Mouse (Mus musculus) spleen, adult 18-20 months (tissue): Measurements from ENCODE around the gene Olfr667.
"Not testable (repeated sequence)": the region's sequence is repeated elsewhere in the genome, so short reads cannot be mapped to it uniquely, and the experiment has no call there.

ENCODE experiments used
- DNase-seq, 2 experiments: peaks; one replicate each; pipeline ENCODE4 v3.0.0; 2022; ENCODE audit warnings: mixed read lengths in 2 of 2

Gene Olfr667

GRCm38 (mm10) chr7:104921382-104921781 lies at the start of gene Olfr667:
Gene Olfr667 (minus strand): TSS chr7:104921482.
- no peak for DNase-seq

- DNase-seq: no peak
Observed at GRCm38 (mm10) chr7:104962520-104962919, 41.2 kb upstream of the Olfr667 start, which contains the start of gene Olfr670. Gene Olfr670 (minus strand): TSS chr7:104962620.

DNA sequence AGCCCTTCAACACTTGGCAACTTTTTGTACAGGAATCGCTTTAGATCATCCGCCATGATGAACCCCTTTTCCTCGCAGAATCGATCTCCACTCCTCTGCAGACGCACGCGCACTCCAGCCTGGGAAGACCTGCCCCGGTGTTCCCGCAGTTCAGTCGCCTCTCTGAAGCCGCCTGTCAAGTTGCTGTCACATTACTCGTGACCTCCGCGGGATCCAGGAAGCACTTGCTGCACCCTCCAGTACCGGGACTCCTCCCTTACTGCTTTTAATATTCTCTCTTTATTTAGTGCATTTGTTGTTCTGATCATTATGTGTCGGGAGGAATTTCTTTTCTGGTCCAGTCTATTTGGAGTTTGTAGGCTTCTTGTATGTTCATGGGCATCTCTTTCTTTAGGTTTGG lies 29.0 kb upstream of the Olfr667 start:
- DNase-seq: not testable (repeated sequence)

DNA sequence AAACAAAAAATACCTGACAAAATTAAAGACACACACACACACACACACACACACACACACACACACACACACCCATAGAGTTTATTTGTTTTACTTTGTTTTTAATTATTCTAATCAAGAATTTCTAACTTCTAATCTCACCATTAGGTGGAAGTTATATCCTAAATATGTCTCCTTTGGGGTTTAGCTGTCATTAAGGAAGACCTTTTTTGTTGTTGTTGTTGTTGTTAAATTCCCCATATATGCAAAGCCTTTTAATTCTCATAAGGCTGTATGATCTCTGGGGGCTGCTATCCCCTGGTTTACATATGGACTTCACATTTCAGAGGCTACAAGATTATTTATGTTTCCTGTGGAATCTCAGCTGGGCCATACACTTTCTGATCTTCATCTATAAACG lies 12.7 kb upstream of the Olfr667 start, which contains the start of gene Olfr669:
TSS of gene Olfr669 (plus strand) at position 301 of the 400 bp plus-strand sequence.
- no peak for DNase-seq

GRCm38 (mm10) chr7:104927957-104928356 lies 6.7 kb upstream of the Olfr667 start, which contains the start of gene Olfr668:
Gene Olfr668 (minus strand): TSS chr7:104928057.
- no peak for DNase-seq

DNA sequence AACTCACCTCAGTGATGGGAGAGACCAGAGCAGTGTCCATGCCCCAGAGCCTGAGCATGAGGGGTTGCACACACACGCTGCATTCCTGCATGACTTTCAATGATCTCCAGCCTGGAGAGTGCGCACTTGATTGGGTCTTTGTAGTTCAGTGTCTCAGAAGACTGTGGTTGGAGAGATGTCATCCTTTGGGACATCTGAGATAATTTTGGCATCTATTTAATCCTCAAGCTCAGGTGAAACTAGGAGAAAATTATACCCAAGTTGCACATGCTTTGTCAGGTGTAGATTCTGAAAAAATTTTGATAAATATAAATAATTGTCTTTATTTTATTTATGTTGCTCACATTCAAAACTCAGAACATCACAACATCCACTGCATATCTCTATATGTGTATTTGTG lies 25.4 kb downstream of the Olfr667 start, which contains the start of gene Olfr666:
TSS of gene Olfr666 (minus strand) at position 101 of the 400 bp plus-strand sequence.
- DNase-seq: no peak

GRCm38 (mm10) chr7:104877731-104878130 lies 43.6 kb downstream of the Olfr667 start, which contains the start of gene Olfr665:
Gene Olfr665 (plus strand): TSS chr7:104878031.
- no peak for DNase-seq
